Mouse (Mus musculus): Measurements from ENCODE around the gene Gzf1. TPM values are rescaled to one million over a fixed set of nuclear protein-coding genes. Genes with fewer than 3 reads are reported as not detected.

Gene Gzf1
- total and polyA plus RNA-seq, 2 experiments from 2014 or later: 14.4 to 22.7 TPM

DNA sequence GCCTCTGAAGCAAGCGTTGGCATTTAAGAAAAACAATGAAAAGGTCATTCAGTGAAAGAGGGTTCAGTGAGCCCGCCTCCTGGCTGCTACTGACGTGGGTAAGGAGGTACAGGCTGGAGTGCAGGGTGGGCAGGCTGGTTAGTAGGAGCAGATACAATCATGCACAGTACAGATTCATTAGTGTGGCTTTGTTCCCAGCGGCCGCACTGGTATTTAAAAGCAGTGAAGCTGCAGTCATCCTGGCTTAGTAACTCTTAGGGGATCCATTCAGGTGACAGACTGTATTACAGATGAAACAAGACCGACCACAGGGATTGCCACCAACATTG is 26.3 kb downstream of the Gzf1 start:
- peaks cover 23% of the 10 kb centered on the region; the same call in 1 of the 2 replicates for H3K36me3 ChIP-seq (ENCODE audit: insufficient read depth, low read length)
- WGBS: 71% methylated on average over 6 of the region's 6 CpGs
- H3K9ac ChIP-seq (replicated peaks; ENCODE audit: low read length, poor library complexity, severe bottlenecking): no peak overlapping the region
- H3K9me3 ChIP-seq (ENCODE audit: low read length): no peaks in the 10 kb centered on the region
- no peak for TF ChIP-seq CTCF (IDR thresholded peaks at IDR 0.05)
- ATAC-seq (ENCODE audit: low FRiP score): no peak
- H3K27me3 ChIP-seq (ENCODE audit: insufficient read depth, low read length): no peaks in the 10 kb centered on the region
- no peak for DNase-seq (ENCODE audit: low spot score)
- no peaks in the 10 kb centered on the region for H3K4me1 ChIP-seq (ENCODE audit: insufficient read depth, low read length)
- H3K4me3 ChIP-seq (ENCODE audit: low read depth, low read length): no peak overlapping the region
- H3K4me2 ChIP-seq (ENCODE audit: low read depth, low read length, poor library complexity, severe bottlenecking): no peak overlapping the region
- no peak overlapping the region for H3K27ac ChIP-seq (ENCODE audit: low read depth, low read length)

DNA sequence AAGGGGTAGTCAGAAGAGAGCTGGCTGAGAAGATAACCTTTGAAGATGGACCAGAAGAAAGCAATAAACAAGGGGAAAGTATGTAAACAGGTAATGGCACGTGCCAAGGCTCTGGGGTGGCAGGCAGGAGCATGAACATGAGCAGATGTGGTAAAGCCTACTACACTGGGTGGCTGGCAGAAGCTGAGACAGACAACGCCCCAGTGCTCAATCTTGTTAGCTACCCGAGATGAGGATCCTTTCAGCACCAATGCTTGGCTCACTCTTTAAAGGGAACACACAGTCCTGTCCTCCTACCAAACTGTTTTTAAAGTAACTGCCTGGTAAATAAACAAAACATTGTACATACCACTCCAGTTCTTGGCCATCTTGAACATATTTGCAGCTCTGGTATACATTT is 31.5 kb downstream of the Gzf1 start:
- TF ChIP-seq CTCF (IDR thresholded peaks at IDR 0.05): no peak
- Histone ChIP-seq H3K4me3 (ENCODE audit: low read depth, low read length) (no peak overlapping the region), H3K4me2 (ENCODE audit: low read depth, low read length, poor library complexity, severe bottlenecking) (no peak overlapping the region), H3K27me3 (ENCODE audit: insufficient read depth, low read length) (no peaks in the 10 kb centered on the region), H3K27ac (ENCODE audit: low read depth, low read length) (no peak overlapping the region), H3K9ac (replicated peaks; ENCODE audit: low read length, poor library complexity, severe bottlenecking) (no peak overlapping the region), H3K36me3 (ENCODE audit: insufficient read depth, low read length) (peaks cover 14% of the 10 kb centered on the region; the same call in 1 of the 2 replicates), H3K4me1 (ENCODE audit: insufficient read depth, low read length) (no peaks in the 10 kb centered on the region), H3K9me3 (ENCODE audit: low read length) (no peaks in the 10 kb centered on the region)
- no peak for ATAC-seq (ENCODE audit: low FRiP score)
- no peak for DNase-seq (ENCODE audit: low spot score)
- 86% methylated on average over 3 of the region's 3 CpGs for WGBS

DNA sequence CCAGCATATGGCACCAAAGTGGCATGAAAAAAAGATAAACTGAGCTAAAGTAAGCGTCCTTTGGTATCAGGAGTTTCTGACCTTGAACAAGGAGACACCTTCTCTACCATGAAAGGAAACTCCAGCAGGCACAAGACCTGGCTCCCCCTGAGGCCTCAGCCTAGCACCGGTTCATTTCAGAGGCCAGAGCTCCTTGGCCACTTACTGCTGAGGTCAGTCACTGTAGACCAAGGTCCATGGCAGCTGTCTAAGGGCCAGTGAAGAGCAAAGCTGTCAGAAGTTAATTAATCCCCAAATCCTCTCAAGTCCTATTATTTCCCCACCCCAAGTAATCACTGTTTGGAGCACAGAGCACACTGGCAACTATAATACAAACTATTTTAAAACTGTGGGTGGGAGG is 36.2 kb downstream of the Gzf1 start:
- no peak for ATAC-seq (ENCODE audit: low FRiP score)
- Histone ChIP-seq H3K36me3 (ENCODE audit: insufficient read depth, low read length) (0 out of 2 replicates have a peak, but pooled peaks cover 3% of the 10 kb centered on the region), H3K9ac (replicated peaks; ENCODE audit: low read length, poor library complexity, severe bottlenecking) (no peak overlapping the region), H3K9me3 (ENCODE audit: low read length) (no peaks in the 10 kb centered on the region), H3K27me3 (ENCODE audit: insufficient read depth, low read length) (no peaks in the 10 kb centered on the region), H3K4me2 (ENCODE audit: low read depth, low read length, poor library complexity, severe bottlenecking) (no peak overlapping the region), H3K4me1 (ENCODE audit: insufficient read depth, low read length) (no peaks in the 10 kb centered on the region), H3K4me3 (ENCODE audit: low read depth, low read length) (no peak overlapping the region), H3K27ac (ENCODE audit: low read depth, low read length) (no peak overlapping the region)
- 59% methylated on average over 2 of the region's 2 CpGs for WGBS
- no peak for DNase-seq (ENCODE audit: low spot score)
- TF ChIP-seq CTCF (IDR thresholded peaks at IDR 0.05): no peak

DNA sequence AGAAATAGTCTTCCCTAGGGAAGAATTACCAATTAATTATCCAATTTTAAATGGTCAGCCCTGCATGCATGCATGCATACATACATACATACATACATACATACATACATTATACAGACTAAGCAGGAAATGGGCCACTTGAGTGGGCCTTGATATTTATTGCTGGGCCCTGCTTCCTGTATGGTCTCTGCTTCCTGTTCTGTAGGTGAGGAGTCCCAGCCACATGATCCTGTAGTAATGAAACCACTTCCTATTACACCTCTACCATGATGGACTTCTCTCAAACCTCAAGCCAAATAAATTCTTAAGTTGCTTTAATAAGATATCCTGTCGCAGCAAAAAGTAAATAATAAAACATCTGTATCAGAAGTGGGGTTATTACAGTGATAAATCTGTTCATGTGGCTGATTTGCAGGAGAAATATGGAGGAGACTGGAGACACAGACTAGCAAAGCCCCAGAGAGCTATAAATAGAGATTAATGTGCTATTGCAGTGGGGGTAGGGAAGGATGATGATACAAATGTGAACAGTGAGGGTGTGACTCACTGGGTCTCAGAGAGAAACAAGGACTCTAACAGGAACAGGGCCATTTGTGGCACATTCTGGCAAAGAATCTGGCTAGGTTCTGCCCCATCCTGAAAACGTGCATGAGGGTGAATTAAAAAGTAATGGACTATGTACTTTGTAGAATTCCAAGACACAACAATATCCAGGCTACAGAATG is 38.6 kb downstream of the Gzf1 start:
- Histone ChIP-seq H3K9me3 (ENCODE audit: low read length) (no peaks in the 10 kb centered on the region), H3K4me3 (ENCODE audit: low read depth, low read length) (no peak overlapping the region), H3K9ac (replicated peaks; ENCODE audit: low read length, poor library complexity, severe bottlenecking) (no peak overlapping the region), H3K4me2 (ENCODE audit: low read depth, low read length, poor library complexity, severe bottlenecking) (no peak overlapping the region), H3K27me3 (ENCODE audit: insufficient read depth, low read length) (no peaks in the 10 kb centered on the region), H3K36me3 (ENCODE audit: insufficient read depth, low read length) (no peaks in the 10 kb centered on the region), H3K27ac (ENCODE audit: low read depth, low read length) (no peak overlapping the region), H3K4me1 (ENCODE audit: insufficient read depth, low read length) (no peaks in the 10 kb centered on the region)
- WGBS: 91% methylated on average over 2 of the region's 2 CpGs
- ATAC-seq (ENCODE audit: low FRiP score): no peak
- DNase-seq (ENCODE audit: low spot score): no peak
- TF ChIP-seq CTCF (IDR thresholded peaks at IDR 0.05): no peak

DNA sequence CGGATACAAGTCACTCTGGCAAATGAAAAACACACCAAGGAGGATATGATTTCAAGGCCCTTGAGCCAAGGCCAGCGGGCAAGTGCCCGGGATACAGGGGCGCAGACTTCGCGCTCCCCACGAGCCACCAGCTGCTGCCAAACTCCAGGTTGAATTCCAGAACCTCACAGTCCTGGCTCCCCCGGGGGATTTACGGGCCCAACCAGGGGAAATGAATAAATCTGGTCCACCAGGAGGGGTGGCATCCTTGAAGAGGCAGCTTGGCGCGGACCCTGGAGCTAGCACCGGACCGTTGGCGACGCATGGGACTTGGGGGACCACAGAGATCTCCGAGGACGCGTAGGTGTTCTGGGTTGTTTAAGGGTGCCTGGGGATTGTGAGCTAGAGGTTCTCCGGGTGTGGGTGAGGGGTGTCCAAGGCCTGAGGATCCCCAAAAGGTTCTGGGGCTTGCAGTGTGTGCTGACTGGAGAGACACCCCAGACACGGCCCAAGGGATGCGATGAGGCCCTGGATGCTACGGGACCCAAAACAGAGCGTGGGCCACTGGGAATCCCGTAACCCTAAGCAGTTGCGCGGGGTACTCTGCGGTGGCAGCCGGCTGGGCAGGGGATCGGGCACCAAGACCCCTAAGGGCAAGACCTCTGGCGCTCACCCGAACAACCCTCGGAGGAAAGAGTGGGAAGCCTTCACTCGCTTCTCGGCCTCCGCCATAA is 50.9 kb downstream of the Gzf1 start:
- ATAC-seq (ENCODE audit: low FRiP score): peak; percentile 75
- no peaks in the 10 kb centered on the region for H3K4me1 ChIP-seq (ENCODE audit: insufficient read depth, low read length)
- WGBS: under 1% methylated on average over 35 of the region's 35 CpGs

More for the DNA sequence above, 50.9 kb downstream of the Gzf1 start:
- TF ChIP-seq CTCF (IDR thresholded peaks at IDR 0.05): no peak; the same call in 1 of the 2 replicates
- Histone ChIP-seq H3K36me3 (ENCODE audit: insufficient read depth, low read length) (no peaks in the 10 kb centered on the region), H3K27me3 (ENCODE audit: insufficient read depth, low read length) (no peaks in the 10 kb centered on the region), H3K4me2 (ENCODE audit: low read depth, low read length, poor library complexity, severe bottlenecking) (peak overlapping the region; percentile 68), H3K9ac (replicated peaks; ENCODE audit: low read length, poor library complexity, severe bottlenecking) (peak overlapping the region; percentile 91), H3K27ac (ENCODE audit: low read depth, low read length) (peak overlapping the region; percentile 77), H3K9me3 (ENCODE audit: low read length) (no peaks in the 10 kb centered on the region), H3K4me3 (ENCODE audit: low read depth, low read length) (peak overlapping the region; percentile 78)
- DNase-seq (ENCODE audit: low spot score): peak; percentile 26

All from midbrain, postnatal 0 days (tissue).